Mouse (Mus musculus) bone marrow, adult 2 months (tissue): Measurements from ENCODE around the gene Fgfr2.

Source experiments
- CTCF ChIP-seq: fragments of 200-500 bp; IDR thresholded peaks from 2 replicates; pipeline ENCODE4 v1.5.1; 2011; ENCODE audit warnings: low read length, control low read depth; ENCODE audit not compliant: control insufficient read depth, insufficient read depth
- POLR2A ChIP-seq: fragments of 200-500 bp; IDR thresholded peaks from 2 replicates; pipeline ENCODE4 v1.6.1; 2011; ENCODE audit warnings: low read depth, mild to moderate bottlenecking, control low read depth, low read length, borderline replicate concordance; ENCODE audit not compliant: control insufficient read depth

DNA sequence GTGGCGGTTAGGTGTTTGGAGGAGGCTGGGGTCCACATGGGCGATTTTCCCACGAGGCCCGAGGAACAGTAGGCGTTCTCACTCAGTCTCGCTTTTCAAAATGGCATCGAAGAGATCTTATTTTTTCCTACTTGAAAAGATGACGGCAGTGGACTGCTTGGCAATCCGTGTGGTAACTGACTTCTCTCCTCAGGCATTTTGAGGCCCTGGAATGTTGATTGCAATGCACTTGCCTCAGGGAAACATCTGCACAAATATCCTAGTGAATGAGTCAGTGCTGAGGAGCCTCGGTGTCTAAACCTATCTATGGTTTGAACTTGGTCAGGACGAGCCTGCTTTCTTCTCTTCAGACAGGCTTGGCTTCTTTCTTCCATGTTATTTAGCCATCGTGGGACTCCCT is 2176.8 kb downstream of the Fgfr2 start:
- no peak for TF ChIP-seq CTCF
- TF ChIP-seq POLR2A = no peak
